ENCODE assay signal across 7 mouse cellular contexts in genomic region chr9:23083562-23083961, GRCm38 (mm10).
DNase-seq lines count a peak whose midpoint lies in the region; ATAC-seq and TF ChIP-seq lines count a peak whose summit lies in the region.

No protein-coding gene starts in this region.

- peaks cover 8% of the 10 kb centered on the region for H3K27me3 ChIP-seq in embryonic facial prominence, embryonic 13.5 days
- no peaks in the 10 kb centered on the region for H3K27me3 ChIP-seq in kidney, adult 2 months (replicated peaks; ENCODE audit: control insufficient read depth, insufficient read depth, low read length)
- no peaks in the 10 kb centered on the region for H3K27me3 ChIP-seq in limb, embryonic 11.5 days (ENCODE audit: control insufficient read depth, insufficient read depth, low read length)
- H3K27me3 ChIP-seq in midbrain, embryonic 16.5 days (ENCODE audit: control insufficient read depth, insufficient read depth, low read depth, low read length) = no peaks in the 10 kb centered on the region

- no peaks in the 10 kb centered on the region for H3K9me3 ChIP-seq in embryonic facial prominence, embryonic 13.5 days
- H3K9me3 ChIP-seq in limb, embryonic 11.5 days (ENCODE audit: control insufficient read depth, low read length) = no peaks in the 10 kb centered on the region
- H3K9me3 ChIP-seq in midbrain, embryonic 16.5 days (replicated peaks; ENCODE audit: control insufficient read depth, low read length, poor library complexity, severe bottlenecking) = no peaks in the 10 kb centered on the region

- H3K9ac ChIP-seq in embryonic facial prominence, embryonic 13.5 days = no peak overlapping the region
- H3K9ac ChIP-seq in limb, embryonic 11.5 days (ENCODE audit: low read length) = peak overlapping the region; percentile 30; the same call in 1 of the 2 replicates
- H3K9ac ChIP-seq in midbrain, embryonic 16.5 days (ENCODE audit: low read depth, low read length) = no peak overlapping the region

- peak; percentile 52; the same call in 1 of the 2 replicates for ATAC-seq in embryonic facial prominence, embryonic 13.5 days (ENCODE audit: insufficient number of reproducible peaks, insufficient read depth, low FRiP score, low TSS enrichment, low read depth)
- ATAC-seq in limb, embryonic 11.5 days (ENCODE audit: insufficient number of reproducible peaks, low FRiP score, low TSS enrichment, low read depth) = peak; percentile 85; the same call in 1 of the 2 replicates
- ATAC-seq in midbrain, embryonic 16.5 days = peak; percentile 92

- H3K27ac ChIP-seq in embryonic facial prominence, embryonic 13.5 days = peak overlapping the region; percentile 75
- H3K27ac ChIP-seq in kidney, adult 2 months (ENCODE audit: insufficient read depth, low read depth, low read length) = no peak overlapping the region
- peak overlapping the region; percentile 64 for H3K27ac ChIP-seq in limb, embryonic 11.5 days (replicated peaks; ENCODE audit: low read depth, low read length)
- peak overlapping the region; percentile 44 for H3K27ac ChIP-seq in midbrain, embryonic 16.5 days (ENCODE audit: low read length)

- peak; percentile 93 for DNase-seq in adrenal gland, postnatal 36 days
- peak; percentile 49 to 83 for DNase-seq in heart, adult 9 months (ENCODE audit: low spot score in 2 of 2)
- peak; percentile 87 for DNase-seq in kidney, adult 2 months
- DNase-seq in limb, embryonic 11.5 days (ENCODE audit: low spot score) = peak; percentile 87
- peak; percentile 10 for DNase-seq in telencephalon, adult 2 months (ENCODE audit: low read depth, low spot score)

- TF ChIP-seq POLR2A in kidney, adult 2 months (IDR thresholded peaks at IDR 0.05; ENCODE audit: low read depth, low read length) = no peak

- H3K4me1 ChIP-seq in embryonic facial prominence, embryonic 13.5 days = peaks cover 14% of the 10 kb centered on the region
- no peaks in the 10 kb centered on the region for H3K4me1 ChIP-seq in kidney, adult 2 months (ENCODE audit: control insufficient read depth, insufficient read depth, low read length)
- H3K4me1 ChIP-seq in limb, embryonic 11.5 days (ENCODE audit: control insufficient read depth, insufficient read depth, low read length) = 0 out of 2 replicates have a peak, but pooled peaks cover 5% of the 10 kb centered on the region
- peaks cover 10% of the 10 kb centered on the region for H3K4me1 ChIP-seq in midbrain, embryonic 16.5 days (ENCODE audit: control insufficient read depth, insufficient read depth, low read length)

- no peaks in the 10 kb centered on the region for H3K36me3 ChIP-seq in embryonic facial prominence, embryonic 13.5 days
- no peaks in the 10 kb centered on the region for H3K36me3 ChIP-seq in kidney, adult 2 months (ENCODE audit: control insufficient read depth, insufficient read depth, low read length)
- H3K36me3 ChIP-seq in limb, embryonic 11.5 days (ENCODE audit: control insufficient read depth, insufficient read depth, low read length) = no peaks in the 10 kb centered on the region
- no peaks in the 10 kb centered on the region for H3K36me3 ChIP-seq in midbrain, embryonic 16.5 days (ENCODE audit: control insufficient read depth, insufficient read depth, low read length)

- H3K4me3 ChIP-seq in embryonic facial prominence, embryonic 13.5 days = peak overlapping the region; percentile 13; the same call in 1 of the 2 replicates
- H3K4me3 ChIP-seq in kidney, adult 2 months (ENCODE audit: insufficient read depth, low read depth, low read length) = no peak overlapping the region
- H3K4me3 ChIP-seq in limb, embryonic 11.5 days (ENCODE audit: low read depth, low read length) = no peak overlapping the region
- H3K4me3 ChIP-seq in midbrain, embryonic 16.5 days (ENCODE audit: low read depth, low read length) = no peak overlapping the region

- peak overlapping the region; percentile 47 for H3K4me2 ChIP-seq in embryonic facial prominence, embryonic 13.5 days
- no peak overlapping the region for H3K4me2 ChIP-seq in limb, embryonic 11.5 days (ENCODE audit: low read depth, severe bottlenecking)
- H3K4me2 ChIP-seq in midbrain, embryonic 16.5 days (ENCODE audit: low read length) = peak overlapping the region; percentile 42

- TF ChIP-seq CTCF in kidney, adult 2 months (conservative IDR thresholded peaks at IDR 0.05; ENCODE audit: insufficient read depth, insufficient read length, low read depth, low read length) = no peak

- WGBS in embryonic facial prominence, embryonic 13.5 days = 15% methylated on average over 17 of the region's 17 CpGs
- WGBS in kidney, adult 2 months = 15% methylated on average over 17 of the region's 17 CpGs
- WGBS in limb, embryonic 11.5 days = 42% methylated on average over 17 of the region's 17 CpGs
- WGBS in midbrain, embryonic 16.5 days = 3% methylated on average over 17 of the region's 17 CpGs

Comparison
In these comparisons a context has a peak if more than half of its experiments do, and no peak if none do; other contexts are left out.
1. DNase-seq: peak in every context shown above with its lines; median percentile 93 in adrenal gland, postnatal 36 days; 87 in kidney, adult 2 months; 87 in limb, embryonic 11.5 days; 66 in heart, adult 9 months; 10 in telencephalon, adult 2 months.